Mouse (Mus musculus) right cerebral cortex, adult 2 months (tissue): ENCODE results near the gene Fkbp8.

Experiments used
- DNase-seq, 2 experiments: peaks; one replicate each; pipeline ENCODE4 v3.0.0; 2021 to 2022; ENCODE audit warnings: low spot score in 2 of 2

Fkbp8 gene

GRCm38 (mm10) chr8:70528182-70528797 is 766 bp downstream of the Fkbp8 start:
- DNase-seq = no peak

GRCm38 (mm10) chr8:70529299-70529698 is 1.8 kb downstream of the Fkbp8 start:
- no peak for DNase-seq

- no peak for DNase-seq
Measured at GRCm38 (mm10) chr8:70529741-70530161, 2.2 kb downstream of the Fkbp8 start.

- DNase-seq = no peak
Measured at GRCm38 (mm10) chr8:70530314-70530713, 2.8 kb downstream of the Fkbp8 start.

GRCm38 (mm10) chr8:70534281-70534680 is 6.8 kb downstream of the Fkbp8 start:
- peak; percentile 35 to 51 for DNase-seq

GRCm38 (mm10) chr8:70535221-70535620 is 7.7 kb downstream of the Fkbp8 start:
- no peak for DNase-seq

GRCm38 (mm10) chr8:70535701-70536100 is 8.2 kb downstream of the Fkbp8 start:
- no peak for DNase-seq

- DNase-seq = no peak
Measured at GRCm38 (mm10) chr8:70538024-70538579, 10.6 kb downstream of the Fkbp8 start.

GRCm38 (mm10) chr8:70538633-70539076 is 11.1 kb downstream of the Fkbp8 start:
- peak; percentile 99 to 100 for DNase-seq

- DNase-seq = peak; percentile 99 to 100
Measured at GRCm38 (mm10) chr8:70539077-70539813, 11.7 kb downstream of the Fkbp8 start, which contains the start of gene Ell. Ell (plus strand) TSS chr8:70539457.

GRCm38 (mm10) chr8:70540013-70540506 is 12.5 kb downstream of the Fkbp8 start:
- no peak for DNase-seq

GRCm38 (mm10) chr8:70540507-70541071 is 13.1 kb downstream of the Fkbp8 start:
- no peak for DNase-seq

GRCm38 (mm10) chr8:70541081-70541480 is 13.6 kb downstream of the Fkbp8 start:
- DNase-seq = no peak

- no peak for DNase-seq
Measured at GRCm38 (mm10) chr8:70544200-70544687, 16.7 kb downstream of the Fkbp8 start.

GRCm38 (mm10) chr8:70546412-70546811 is 18.9 kb downstream of the Fkbp8 start:
- DNase-seq = no peak

- no peak for DNase-seq
Measured at GRCm38 (mm10) chr8:70547762-70548161, 20.2 kb downstream of the Fkbp8 start.

- no peak for DNase-seq
Measured at GRCm38 (mm10) chr8:70549412-70550184, 22.1 kb downstream of the Fkbp8 start.

GRCm38 (mm10) chr8:70551558-70552161 is 24.1 kb downstream of the Fkbp8 start:
- no peak for DNase-seq

- no peak for DNase-seq
Measured at GRCm38 (mm10) chr8:70552836-70553235, 25.3 kb downstream of the Fkbp8 start.

GRCm38 (mm10) chr8:70553740-70554139 is 26.2 kb downstream of the Fkbp8 start:
- no peak for DNase-seq
